8 mouse cellular contexts compared by ENCODE assay signal in the genomic region with DNA sequence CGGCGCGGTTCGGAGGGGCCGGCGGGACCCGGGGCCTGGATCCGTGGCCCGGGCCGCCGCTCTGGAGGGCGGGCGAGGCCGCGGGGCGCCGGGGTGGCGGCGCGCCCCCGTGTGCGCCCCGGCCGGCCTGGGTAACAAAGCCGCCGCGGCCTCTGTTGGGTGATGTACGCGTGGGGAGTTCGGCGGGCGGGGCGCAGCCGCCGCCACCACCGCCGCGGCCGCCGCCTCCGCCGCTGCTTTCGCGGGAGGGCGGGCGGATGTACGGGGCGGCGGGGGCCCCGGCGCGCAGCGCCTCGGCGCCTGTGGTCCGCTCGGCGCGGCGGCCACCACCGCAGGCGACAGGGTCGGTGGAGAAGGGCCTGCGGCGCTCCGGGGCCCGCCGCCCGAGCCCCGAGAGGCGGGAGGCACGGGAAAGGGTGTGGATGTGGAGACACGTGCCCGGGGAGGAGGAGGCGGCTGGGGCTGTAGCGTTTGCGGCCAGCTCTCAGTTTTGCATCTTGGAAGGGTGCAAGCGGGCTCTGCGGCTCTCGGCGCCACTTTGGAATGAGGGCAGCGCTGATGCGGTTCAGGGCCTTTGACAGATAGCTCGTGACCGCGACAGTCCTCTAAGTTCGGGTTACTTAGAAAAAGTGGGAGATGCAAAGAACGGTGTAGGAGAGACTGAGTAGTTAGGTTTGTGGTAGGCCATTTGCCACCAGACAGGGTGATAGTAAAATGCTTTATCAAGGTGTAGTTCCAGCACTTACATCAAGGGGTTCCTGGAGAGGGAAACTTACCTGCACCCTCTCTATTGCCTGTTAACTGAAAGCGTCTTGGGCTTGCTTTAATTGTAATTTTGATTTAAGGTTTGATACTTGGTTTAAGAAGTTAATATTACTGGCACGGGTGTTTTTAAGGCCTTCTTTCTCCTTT. TPM values are rescaled to one million over a fixed set of nuclear protein-coding genes. Genes with fewer than 3 reads are reported as not detected.
DNase-seq lines count a peak whose midpoint lies in the region; ATAC-seq and TF ChIP-seq lines count a peak whose summit lies in the region.

No protein-coding gene starts in this region.

- H3K27me3 ChIP-seq in G1E (ENCODE audit: insufficient read depth, low read length): no peaks in the 10 kb centered on the region
- no peaks in the 10 kb centered on the region for H3K27me3 ChIP-seq in forebrain, embryonic 12.5 days
- no peaks in the 10 kb centered on the region for H3K27me3 ChIP-seq in lung, embryonic 16.5 days (ENCODE audit: control insufficient read depth, insufficient read depth, low read depth, low read length)

- TF ChIP-seq POLR2A in olfactory bulb, adult 2 months (IDR thresholded peaks at IDR 0.05; ENCODE audit: insufficient read depth, low read depth, low read length): no peak

- no peak for TF ChIP-seq CTCF in G1E (IDR thresholded peaks at IDR 0.05; ENCODE audit: low read depth, low read length)
- no peak for TF ChIP-seq CTCF in olfactory bulb, adult 2 months (IDR thresholded peaks at IDR 0.05; ENCODE audit: insufficient read depth, low read depth, low read length)

- H3K9ac ChIP-seq in forebrain, embryonic 12.5 days: peak overlapping the region; percentile 99
- H3K9ac ChIP-seq in lung, embryonic 16.5 days (ENCODE audit: low read length): peak overlapping the region; percentile 96

- peak overlapping the region; percentile 88 for H3K4me3 ChIP-seq in G1E (ENCODE audit: low read depth, low read length)
- peak overlapping the region; percentile 99 for H3K4me3 ChIP-seq in forebrain, embryonic 12.5 days (replicated peaks)
- peak overlapping the region; percentile 91 for H3K4me3 ChIP-seq in lung, embryonic 16.5 days (ENCODE audit: low read length)
- H3K4me3 ChIP-seq in olfactory bulb, adult 2 months (ENCODE audit: insufficient read depth, low read depth, low read length): peak overlapping the region; percentile 66

- peak overlapping the region; percentile 65 for H3K4me2 ChIP-seq in forebrain, embryonic 12.5 days
- peak overlapping the region; percentile 83 for H3K4me2 ChIP-seq in lung, embryonic 16.5 days (ENCODE audit: low read depth, low read length)

- H3K9me3 ChIP-seq in G1E (replicated peaks): no peaks in the 10 kb centered on the region
- no peaks in the 10 kb centered on the region for H3K9me3 ChIP-seq in forebrain, embryonic 12.5 days
- no peaks in the 10 kb centered on the region for H3K9me3 ChIP-seq in lung, embryonic 16.5 days (ENCODE audit: control insufficient read depth, low read length)

- peaks cover 59% of the 10 kb centered on the region for H3K4me1 ChIP-seq in G1E (ENCODE audit: insufficient read depth, low read depth, low read length)
- peaks cover 22% of the 10 kb centered on the region for H3K4me1 ChIP-seq in forebrain, embryonic 12.5 days
- H3K4me1 ChIP-seq in lung, embryonic 16.5 days (replicated peaks; ENCODE audit: control insufficient read depth, insufficient read depth, low read length): peaks cover 10% of the 10 kb centered on the region
- no peaks in the 10 kb centered on the region for H3K4me1 ChIP-seq in olfactory bulb, adult 2 months (ENCODE audit: control insufficient read depth, insufficient read depth, low read length)

- peaks cover 64% of the 10 kb centered on the region for H3K36me3 ChIP-seq in G1E (replicated peaks)
- peaks cover 38% of the 10 kb centered on the region for H3K36me3 ChIP-seq in forebrain, embryonic 12.5 days (replicated peaks)
- H3K36me3 ChIP-seq in lung, embryonic 16.5 days (ENCODE audit: control insufficient read depth, insufficient read depth, low read length): peaks cover 27% of the 10 kb centered on the region

- peak; percentile 55; the same call in 1 of the 2 replicates for ATAC-seq in G1E (ENCODE audit: extremely low read depth, insufficient number of reproducible peaks, low FRiP score, poor library complexity, severe bottlenecking)
- ATAC-seq in cerebellum, adult (ENCODE audit: insufficient number of reproducible peaks, low FRiP score, low TSS enrichment): peak; percentile 49
- ATAC-seq in forebrain, embryonic 12.5 days (ENCODE audit: low FRiP score): peak; percentile 75
- peak; percentile 45 for ATAC-seq in lung, embryonic 16.5 days (ENCODE audit: low read depth)

- intact Hi-C loops in heart, postnatal 10 days (cut with DNase I): loop anchor here (5.0 to 10.0 kb wide), 2 partner anchors 89 to 986 kb away; a partner anchor contains a TSS

- peak overlapping the region; percentile 98 for H3K27ac ChIP-seq in forebrain, embryonic 12.5 days
- H3K27ac ChIP-seq in lung, embryonic 16.5 days (ENCODE audit: low read length): peak overlapping the region; percentile 98
- H3K27ac ChIP-seq in olfactory bulb, adult 2 months (ENCODE audit: insufficient read depth, low read depth, low read length): peak overlapping the region; percentile 63; the same call in 1 of the 2 replicates

- DNase-seq in G1E (ENCODE audit: low spot score): peak; percentile 54
- peak; percentile 56 to 64 for DNase-seq in heart, postnatal 10 days
- DNase-seq in kidney, postnatal 36 days: peak; percentile 43 to 72
- DNase-seq in thymus, postnatal 14 days: peak; percentile 62

- 1% methylated on average over 87 of the region's 90 CpGs for WGBS in forebrain, embryonic 12.5 days
- under 1% methylated on average over 43 of the region's 90 CpGs for WGBS in lung, embryonic 16.5 days
- under 1% methylated on average over 90 of the region's 90 CpGs for WGBS in olfactory bulb, adult 2 months

RNA-seq across cellular contexts. Expression of a gene that starts 0.8 kb away (rescaled TPM):
- 507 and 588 TPM in 2 replicates for total RNA-seq in G1E (2014; fragmentation: Nextera tagmentation)
- total RNA-seq in G1E (2017): 631 and 664 TPM in 2 replicates
- polyA plus RNA-seq in G1E (2012): 14.5 and 23.4 TPM in 2 replicates
- polyA plus RNA-seq in forebrain, embryonic 12.5 days (2016; fragmentation: Nextera tagmentation; extraction: Ambion mirVana): 509 and 526 TPM in 2 replicates
- total RNA-seq in heart, postnatal 10 days (2021): 100 to 1,000 TPM; 109 to 117 TPM
- 299 and 329 TPM in 2 replicates for polyA plus RNA-seq in lung, embryonic 16.5 days (2015; fragmentation: Nextera tagmentation; extraction: Ambion mirVana)
- polyA plus RNA-seq in olfactory bulb, adult 2 months (2012; ENCODE audit: insufficient read depth, insufficient read length, low replicate concordance, missing spikeins): 105 and 158 TPM in 2 replicates

RNA-seq across cellular contexts. Expression of a gene that starts 30.3 kb away (rescaled TPM):
- total RNA-seq in G1E (2014; fragmentation: Nextera tagmentation) (499 and 554 TPM in 2 replicates), G1E (2017) (545 and 548 TPM in 2 replicates)
- 5.8 and 9.2 TPM in 2 replicates for polyA plus RNA-seq in G1E (2012)
- polyA plus RNA-seq in forebrain, embryonic 12.5 days (2016; fragmentation: Nextera tagmentation; extraction: Ambion mirVana): 149 and 159 TPM in 2 replicates
- 10 to 100 TPM; 62.6 to 80.1 TPM for total RNA-seq in heart, postnatal 10 days (2021)
- polyA plus RNA-seq in lung, embryonic 16.5 days (2015; fragmentation: Nextera tagmentation; extraction: Ambion mirVana): 205 and 227 TPM in 2 replicates
- polyA plus RNA-seq in olfactory bulb, adult 2 months (2012; ENCODE audit: insufficient read depth, insufficient read length, low replicate concordance, missing spikeins): 213 and 787 TPM in 2 replicates

RNA-seq across cellular contexts. Expression of a gene that starts 51.4 kb away (rescaled TPM):
- total RNA-seq in G1E (2014; fragmentation: Nextera tagmentation) (31.3 and 48.7 TPM in 2 replicates), G1E (2017) (37.3 and 69.5 TPM in 2 replicates)
- polyA plus RNA-seq in G1E (2012): 4.4 and 10.1 TPM in 2 replicates
- 57.9 and 65.0 TPM in 2 replicates for polyA plus RNA-seq in forebrain, embryonic 12.5 days (2016; fragmentation: Nextera tagmentation; extraction: Ambion mirVana)
- 10 to 100 TPM; 15.1 to 15.8 TPM for total RNA-seq in heart, postnatal 10 days (2021)
- 37.4 and 37.8 TPM in 2 replicates for polyA plus RNA-seq in lung, embryonic 16.5 days (2015; fragmentation: Nextera tagmentation; extraction: Ambion mirVana)
- polyA plus RNA-seq in olfactory bulb, adult 2 months (2012; ENCODE audit: insufficient read depth, insufficient read length, low replicate concordance, missing spikeins): not detected in 2 replicates

RNA-seq across cellular contexts. Expression of a gene that starts 51.7 kb away (rescaled TPM):
- total RNA-seq in G1E (2014; fragmentation: Nextera tagmentation) (55.2 and 87.6 TPM in 2 replicates), G1E (2017) (106 TPM in 2 replicates)
- polyA plus RNA-seq in G1E (2012): 8.8 and 8.9 TPM in 2 replicates
- 47.5 and 49.4 TPM in 2 replicates for polyA plus RNA-seq in forebrain, embryonic 12.5 days (2016; fragmentation: Nextera tagmentation; extraction: Ambion mirVana)
- 10 to 100 TPM; 18.7 TPM for total RNA-seq in heart, postnatal 10 days (2021)
- 45.8 and 52.5 TPM in 2 replicates for polyA plus RNA-seq in lung, embryonic 16.5 days (2015; fragmentation: Nextera tagmentation; extraction: Ambion mirVana)
- not detected in 2 replicates for polyA plus RNA-seq in olfactory bulb, adult 2 months (2012; ENCODE audit: insufficient read depth, insufficient read length, low replicate concordance, missing spikeins)

Comparison
In these comparisons a context has a peak if more than half of its experiments do, and no peak if none do; other contexts are left out.
1. Peak in every context shown above with its lines: DNase-seq, ATAC-seq, H3K4me3 ChIP-seq and H3K27ac ChIP-seq.
2. RNA of a gene that starts 30.3 kb away (polyA plus RNA-seq): 213 to 787 TPM in olfactory bulb, adult 2 months, 205 to 227 TPM in lung, embryonic 16.5 days and 149 to 159 TPM in forebrain, embryonic 12.5 days; 5.8 to 9.2 TPM in G1E; every median in the first group is over 10 times any median in the second.